ENCODE assay signal across 8 mouse cellular contexts in genomic region chr5:115194626-115195221, GRCm38 (mm10). TPM values are rescaled to one million over a fixed set of nuclear protein-coding genes. Genes with fewer than 3 reads are reported as not detected.
A peak's percentile ranks its signal among the peaks of the same experiment; 100 is the strongest.
DNase-seq lines count a peak whose midpoint lies in the region; ATAC-seq and TF ChIP-seq lines count a peak whose summit lies in the region.

No protein-coding gene starts in this region.

- TF ChIP-seq CTCF in kidney, adult 2 months (conservative IDR thresholded peaks at IDR 0.05; ENCODE audit: insufficient read depth, insufficient read length, low read depth, low read length) = no peak

- peak overlapping the region; percentile 84; the same call in 1 of the 2 replicates for H3K9ac ChIP-seq in hindbrain, embryonic 12.5 days
- H3K9ac ChIP-seq in midbrain, embryonic 14.5 days (replicated peaks; ENCODE audit: low read length) = peak overlapping the region; percentile 67; the same call in 1 of the 2 replicates

- 17% methylated on average over 12 of the region's 12 CpGs for WGBS in kidney, adult 2 months
- WGBS in hindbrain, embryonic 12.5 days = 4% methylated on average over 12 of the region's 12 CpGs
- 5% methylated on average over 12 of the region's 12 CpGs for WGBS in midbrain, embryonic 14.5 days

- H3K4me2 ChIP-seq in hindbrain, embryonic 12.5 days (replicated peaks) = peak overlapping the region; percentile 100
- H3K4me2 ChIP-seq in midbrain, embryonic 14.5 days (ENCODE audit: low read length) = peak overlapping the region; percentile 99

- ATAC-seq in hindbrain, embryonic 12.5 days (ENCODE audit: low FRiP score) = peak; percentile 5; the same call in 1 of the 2 replicates
- no peak for ATAC-seq in midbrain, embryonic 14.5 days (ENCODE audit: low FRiP score, low TSS enrichment)

- H3K27ac ChIP-seq in kidney, adult 2 months (ENCODE audit: insufficient read depth, low read depth, low read length) = no peak overlapping the region
- H3K27ac ChIP-seq in hindbrain, embryonic 12.5 days = no peak overlapping the region; the same call in 1 of the 2 replicates
- no peak overlapping the region for H3K27ac ChIP-seq in midbrain, embryonic 14.5 days (replicated peaks; ENCODE audit: low read depth, low read length)

- H3K27me3 ChIP-seq in kidney, adult 2 months (replicated peaks; ENCODE audit: control insufficient read depth, insufficient read depth, low read length) = no peaks in the 10 kb centered on the region; the same call in 1 of the 2 replicates
- H3K27me3 ChIP-seq in hindbrain, embryonic 12.5 days = peaks cover 82% of the 10 kb centered on the region
- H3K27me3 ChIP-seq in midbrain, embryonic 14.5 days (ENCODE audit: control insufficient read depth, insufficient read depth, low read length) = peaks cover 54% of the 10 kb centered on the region

- H3K36me3 ChIP-seq in kidney, adult 2 months (ENCODE audit: control insufficient read depth, insufficient read depth, low read length) = no peaks in the 10 kb centered on the region
- H3K36me3 ChIP-seq in hindbrain, embryonic 12.5 days = no peaks in the 10 kb centered on the region
- H3K36me3 ChIP-seq in midbrain, embryonic 14.5 days (ENCODE audit: control insufficient read depth, insufficient read depth, low read length) = no peaks in the 10 kb centered on the region

- intact Hi-C loops in heart, postnatal 10 days (cut with DNase I) = no loop called here

- no peaks in the 10 kb centered on the region for H3K9me3 ChIP-seq in hindbrain, embryonic 12.5 days (replicated peaks)
- no peaks in the 10 kb centered on the region for H3K9me3 ChIP-seq in midbrain, embryonic 14.5 days (ENCODE audit: control insufficient read depth, low read length)

- H3K4me1 ChIP-seq in kidney, adult 2 months (ENCODE audit: control insufficient read depth, insufficient read depth, low read length) = 0 out of 2 replicates have a peak, but pooled peaks cover 3% of the 10 kb centered on the region
- peaks cover 34% of the 10 kb centered on the region for H3K4me1 ChIP-seq in hindbrain, embryonic 12.5 days
- peaks cover 17% of the 10 kb centered on the region for H3K4me1 ChIP-seq in midbrain, embryonic 14.5 days (ENCODE audit: control insufficient read depth, insufficient read depth, low read length)

- H3K4me3 ChIP-seq in kidney, adult 2 months (ENCODE audit: insufficient read depth, low read depth, low read length) = peak overlapping the region; percentile 30
- H3K4me3 ChIP-seq in hindbrain, embryonic 12.5 days = peak overlapping the region; percentile 69
- peak overlapping the region; percentile 61 for H3K4me3 ChIP-seq in midbrain, embryonic 14.5 days (replicated peaks; ENCODE audit: low read depth, low read length)

- no peak for DNase-seq in kidney, adult 2 months
- DNase-seq in kidney, adult 11 months = no peak
- DNase-seq in cerebellum, adult 9-10 months = peak; percentile 77
- DNase-seq in midbrain, embryonic 14.5 days = no peak
- no peak for DNase-seq in urinary bladder, postnatal 14 days (ENCODE audit: low spot score)
- DNase-seq in thymus, postnatal 10 days (ENCODE audit: low spot score in 2 of 2) = no peak
- no peak for DNase-seq in heart, postnatal 10 days

- TF ChIP-seq POLR2A in kidney, adult 2 months (IDR thresholded peaks at IDR 0.05; ENCODE audit: low read depth, low read length) = no peak

RNA-seq across cellular contexts. Expression of gene Cabp1, which starts 0.5 kb away (rescaled TPM):
- 1.7 and 2.6 TPM in 2 replicates for polyA plus RNA-seq in kidney, adult 2 months (2012; rRNA removed)
- 10.3 and 10.5 TPM in 2 replicates for polyA plus RNA-seq in hindbrain, embryonic 12.5 days (2016; fragmentation: Nextera tagmentation; extraction: Ambion mirVana)
- polyA plus RNA-seq in midbrain, embryonic 14.5 days (2014; fragmentation: Nextera tagmentation; extraction: Ambion mirVana) = 6.6 and 6.9 TPM in 2 replicates
- 1 to 10 TPM; 6.4 to 6.6 TPM for total RNA-seq in heart, postnatal 10 days (2021)

RNA-seq across cellular contexts. Expression of gene Mlec, which starts 36.7 kb away (rescaled TPM):
- 202 and 209 TPM in 2 replicates for polyA plus RNA-seq in kidney, adult 2 months (2012; rRNA removed)
- 65.0 and 72.9 TPM in 2 replicates for polyA plus RNA-seq in hindbrain, embryonic 12.5 days (2016; fragmentation: Nextera tagmentation; extraction: Ambion mirVana)
- 14.6 and 18.6 TPM in 2 replicates for polyA plus RNA-seq in midbrain, embryonic 14.5 days (2014; fragmentation: Nextera tagmentation; extraction: Ambion mirVana)
- 10 to 100 TPM; 72.9 to 85.0 TPM for total RNA-seq in heart, postnatal 10 days (2021)

RNA-seq across cellular contexts. Expression of gene Pop5, which starts 40.9 kb away (rescaled TPM):
- polyA plus RNA-seq in kidney, adult 2 months (2012; rRNA removed) = 132 and 160 TPM in 2 replicates
- polyA plus RNA-seq in hindbrain, embryonic 12.5 days (2016; fragmentation: Nextera tagmentation; extraction: Ambion mirVana) = 78.6 and 90.5 TPM in 2 replicates
- 95.6 and 106 TPM in 2 replicates for polyA plus RNA-seq in midbrain, embryonic 14.5 days (2014; fragmentation: Nextera tagmentation; extraction: Ambion mirVana)
- total RNA-seq in heart, postnatal 10 days (2021) = 10 to 100 TPM; 28.9 to 30.8 TPM

RNA-seq across cellular contexts. Expression of gene Unc119b, which starts 59.9 kb away (rescaled TPM):
- polyA plus RNA-seq in kidney, adult 2 months (2012; rRNA removed) = 138 and 141 TPM in 2 replicates
- 57.5 and 62.0 TPM in 2 replicates for polyA plus RNA-seq in hindbrain, embryonic 12.5 days (2016; fragmentation: Nextera tagmentation; extraction: Ambion mirVana)
- polyA plus RNA-seq in midbrain, embryonic 14.5 days (2014; fragmentation: Nextera tagmentation; extraction: Ambion mirVana) = 29.1 and 37.2 TPM in 2 replicates
- total RNA-seq in heart, postnatal 10 days (2021) = 10 to 100 TPM; 23.8 TPM
